Mouse (Mus musculus): ENCODE data around the gene Tmem120b. TPM values are rescaled to one million over a fixed set of nuclear protein-coding genes. Genes with fewer than 3 reads are reported as not detected.

The Tmem120b gene
- total RNA-seq, 2 experiments from 2014 or later, result 24.0 to 25.9 TPM

- DNase-seq (ENCODE audit: low spot score in 2 of 2), result no peak
Observed at GRCm38 (mm10) chr5:123088784-123089183, 20.6 kb downstream of the Tmem120b start.

- no peak for DNase-seq (ENCODE audit: low spot score in 2 of 2)
Observed at GRCm38 (mm10) chr5:123090560-123091306, 22.5 kb downstream of the Tmem120b start.

DNA sequence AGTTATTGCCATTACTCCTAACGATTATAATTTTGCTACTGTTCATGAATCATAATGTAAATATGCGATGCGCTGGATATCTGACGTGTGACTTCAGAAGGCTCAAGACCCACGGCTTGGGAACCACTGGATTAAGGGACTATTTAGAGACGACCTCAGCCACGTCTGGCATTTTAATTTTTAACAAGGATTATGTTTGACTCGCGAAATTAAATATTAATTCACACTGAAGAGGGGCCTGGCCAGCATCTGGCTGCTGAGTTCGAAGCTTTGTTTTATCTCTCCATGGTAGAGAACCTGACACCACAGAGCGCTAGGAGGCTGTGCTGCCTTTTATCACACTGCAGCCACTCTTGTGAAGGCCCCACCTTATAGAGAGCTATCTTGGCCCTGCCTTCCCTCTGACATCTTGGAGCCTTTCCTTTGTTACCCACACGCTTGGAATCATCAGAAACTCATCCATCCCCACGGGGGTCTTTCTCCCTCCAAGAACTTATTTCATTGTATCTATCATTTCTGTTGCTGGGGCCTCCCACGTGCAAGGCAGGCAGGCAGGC lies 24.9 kb downstream of the Tmem120b start:
- no peak for DNase-seq (ENCODE audit: low spot score in 2 of 2)

DNA sequence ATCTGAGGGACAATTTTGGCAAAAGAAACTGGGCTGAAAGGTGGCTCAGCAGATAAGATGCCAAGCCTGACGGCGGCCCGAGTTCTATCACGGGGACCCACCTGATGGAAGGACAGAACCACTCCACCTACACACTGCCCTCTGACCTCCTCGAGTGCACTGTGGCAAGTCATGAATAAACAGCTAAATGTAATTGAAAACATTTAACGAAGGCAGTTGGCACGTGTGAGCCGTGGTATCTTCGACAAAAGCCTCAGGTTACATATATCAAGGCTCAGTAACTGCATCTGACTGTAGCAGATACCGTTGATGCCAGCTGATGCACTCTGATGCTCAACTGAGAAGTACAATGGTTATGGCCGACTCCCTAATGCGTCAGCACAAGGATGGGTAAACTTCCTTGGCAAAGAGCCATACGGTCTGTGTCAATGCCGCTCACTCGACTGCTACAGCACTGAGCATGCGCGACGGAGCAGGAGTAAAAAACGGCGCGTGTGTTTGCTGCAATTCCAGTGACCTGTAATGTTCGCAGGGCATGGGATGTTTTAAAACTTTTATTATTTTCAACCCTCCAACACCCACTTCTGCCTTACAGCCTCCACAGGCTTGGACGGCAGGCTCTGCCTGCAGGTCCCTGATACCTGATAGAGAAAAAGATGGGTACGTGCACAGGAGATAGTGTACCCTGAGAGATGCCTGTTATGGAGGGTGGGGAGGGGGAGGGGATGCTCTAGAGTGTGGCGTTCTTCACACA lies 26.2 kb downstream of the Tmem120b start:
- DNase-seq (ENCODE audit: low spot score in 2 of 2), result no peak

DNA sequence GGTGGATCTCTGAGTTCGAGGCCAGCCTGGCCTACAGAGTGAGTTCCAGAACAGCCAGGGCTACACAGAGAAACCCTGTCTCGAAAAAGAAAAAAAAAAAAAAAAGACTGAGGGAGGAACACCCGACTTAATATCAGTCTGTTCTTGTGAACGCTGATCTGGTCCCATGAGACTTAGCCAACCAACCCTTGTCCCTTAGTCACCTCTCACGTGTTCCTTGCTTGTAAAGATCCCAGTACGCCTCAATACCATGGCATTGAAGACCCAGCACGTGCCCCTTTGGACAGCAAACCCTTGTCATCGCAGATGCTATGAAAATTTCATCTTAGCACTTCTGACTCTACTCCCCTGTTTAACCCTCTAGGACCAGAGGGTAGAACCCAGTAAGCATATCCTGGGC lies 28.1 kb downstream of the Tmem120b start:
- DNase-seq (ENCODE audit: low spot score in 2 of 2), result no peak

- no peak for DNase-seq (ENCODE audit: low spot score in 2 of 2)
Observed at GRCm38 (mm10) chr5:123098487-123098886, 30.3 kb downstream of the Tmem120b start.

GRCm38 (mm10) chr5:123102376-123102775 lies 34.2 kb downstream of the Tmem120b start:
- DNase-seq (ENCODE audit: low spot score in 2 of 2), result no peak

- no peak for DNase-seq (ENCODE audit: low spot score in 2 of 2)
Observed at GRCm38 (mm10) chr5:123103556-123103955, 35.3 kb downstream of the Tmem120b start.

DNA sequence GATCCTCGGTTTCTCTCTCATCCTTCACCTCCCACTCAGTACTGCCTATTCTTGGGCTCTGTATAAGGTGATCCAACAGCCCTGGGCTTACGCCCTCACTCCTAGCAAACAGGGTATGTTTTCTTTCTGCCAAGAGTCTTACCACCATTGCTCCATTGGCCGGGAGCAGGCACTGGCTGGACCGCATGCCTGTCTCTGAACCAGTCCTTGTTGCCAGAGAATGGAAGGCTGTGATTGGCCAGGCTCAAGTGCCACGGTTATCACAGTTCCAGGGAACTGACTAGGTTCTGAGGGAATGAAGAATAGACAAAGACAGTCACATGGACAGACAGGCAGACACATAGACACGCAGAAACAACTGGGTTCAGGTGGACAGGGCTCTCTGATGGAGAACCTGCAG lies 36.6 kb downstream of the Tmem120b start:
- no peak for DNase-seq (ENCODE audit: low spot score in 2 of 2)

- DNase-seq (ENCODE audit: low spot score in 2 of 2), result no peak
Observed at GRCm38 (mm10) chr5:123109452-123110203, 41.4 kb downstream of the Tmem120b start.

GRCm38 (mm10) chr5:123110296-123110721 lies 42.1 kb downstream of the Tmem120b start:
- DNase-seq (ENCODE audit: low spot score in 2 of 2), result no peak

GRCm38 (mm10) chr5:123114109-123114508 lies 45.9 kb downstream of the Tmem120b start:
- no peak for DNase-seq (ENCODE audit: low spot score in 2 of 2)

DNA sequence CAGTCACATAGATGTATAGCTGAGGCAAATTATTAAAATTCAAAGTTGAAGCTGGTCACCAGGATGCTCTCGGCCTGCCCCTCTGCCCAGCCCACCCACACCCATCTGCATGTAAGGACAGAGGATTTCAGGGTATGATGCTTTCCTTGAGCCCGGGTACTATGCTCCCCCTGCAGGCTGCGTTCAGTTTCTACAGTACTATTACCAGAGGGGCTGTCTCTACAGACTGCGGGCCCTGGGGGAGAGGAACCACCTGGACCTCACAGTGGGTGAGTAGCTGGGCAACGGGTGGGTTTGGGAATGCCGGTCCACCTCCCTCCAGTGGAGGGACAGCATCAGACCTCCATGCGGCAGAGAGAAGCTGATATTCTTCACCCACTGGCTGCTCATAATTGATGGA lies 46.7 kb downstream of the Tmem120b start:
- peak in 1 of 2 experiments; percentile 48 for DNase-seq (ENCODE audit: low spot score in 2 of 2)

DNA sequence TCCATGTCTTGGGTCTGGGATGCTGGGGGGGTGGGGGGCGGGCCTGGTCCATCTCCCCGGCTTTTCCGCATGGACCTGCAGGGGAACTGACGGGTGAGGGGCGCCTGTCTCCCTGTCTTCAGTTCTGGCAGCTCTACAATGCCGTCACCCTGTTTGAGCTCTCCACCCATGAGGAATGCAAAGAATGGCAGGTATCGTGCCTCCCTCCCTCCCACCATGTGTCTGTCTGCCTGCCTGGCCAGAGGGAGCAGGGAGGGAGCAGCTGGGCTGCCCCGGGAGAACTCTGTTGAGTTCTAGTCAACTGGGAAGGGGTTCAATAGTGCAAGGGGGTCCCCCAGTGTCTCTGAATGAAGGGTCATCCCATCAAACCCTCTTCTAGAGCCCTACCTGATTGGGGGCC lies 47.9 kb downstream of the Tmem120b start:
- DNase-seq (ENCODE audit: low spot score in 2 of 2), result no peak

DNA sequence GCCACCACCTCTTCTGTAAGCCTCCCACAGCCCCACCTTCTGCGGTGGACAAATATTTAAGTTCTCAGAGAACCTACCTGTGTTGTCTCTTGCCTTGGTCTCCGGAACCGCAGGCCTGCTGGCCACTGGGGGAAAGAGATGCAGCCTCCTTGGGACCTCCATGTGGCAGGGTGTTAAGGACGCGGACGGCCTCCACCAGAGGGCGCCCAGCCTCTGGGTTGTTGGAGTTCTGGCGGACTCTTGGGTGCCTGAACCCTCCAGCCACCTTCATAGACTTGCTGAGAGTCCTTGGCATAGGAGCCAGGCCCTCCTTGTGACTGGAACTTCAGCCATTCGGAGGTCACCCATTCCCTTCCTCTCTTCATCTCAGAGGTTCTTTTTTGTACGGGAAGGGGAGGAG lies 49.0 kb downstream of the Tmem120b start:
- peak; percentile 70 to 77 for DNase-seq (ENCODE audit: low spot score in 2 of 2)

DNA sequence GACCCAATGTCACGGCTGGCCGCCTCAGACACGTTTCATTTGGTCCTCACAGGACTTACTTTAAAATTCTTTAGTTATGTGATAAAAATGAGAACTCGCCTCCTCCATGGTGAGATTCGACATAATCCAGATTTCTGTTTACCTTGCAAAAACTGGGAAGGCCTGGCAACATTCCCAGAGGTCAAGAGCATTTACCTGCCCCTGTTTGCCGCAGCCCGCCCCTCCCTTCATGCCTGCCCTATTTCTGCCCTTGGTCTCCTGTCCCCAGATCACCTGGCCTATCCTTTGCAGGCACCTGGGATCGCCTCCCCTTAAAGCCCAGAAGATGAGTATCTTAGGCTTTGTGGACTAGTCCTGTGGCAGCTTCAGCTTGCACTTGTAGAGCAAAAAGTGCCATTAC lies 49.6 kb downstream of the Tmem120b start:
- no peak for DNase-seq (ENCODE audit: low spot score in 2 of 2)

GRCm38 (mm10) chr5:123118826-123119225 lies 50.6 kb downstream of the Tmem120b start:
- DNase-seq (ENCODE audit: low spot score in 2 of 2), result no peak

DNA sequence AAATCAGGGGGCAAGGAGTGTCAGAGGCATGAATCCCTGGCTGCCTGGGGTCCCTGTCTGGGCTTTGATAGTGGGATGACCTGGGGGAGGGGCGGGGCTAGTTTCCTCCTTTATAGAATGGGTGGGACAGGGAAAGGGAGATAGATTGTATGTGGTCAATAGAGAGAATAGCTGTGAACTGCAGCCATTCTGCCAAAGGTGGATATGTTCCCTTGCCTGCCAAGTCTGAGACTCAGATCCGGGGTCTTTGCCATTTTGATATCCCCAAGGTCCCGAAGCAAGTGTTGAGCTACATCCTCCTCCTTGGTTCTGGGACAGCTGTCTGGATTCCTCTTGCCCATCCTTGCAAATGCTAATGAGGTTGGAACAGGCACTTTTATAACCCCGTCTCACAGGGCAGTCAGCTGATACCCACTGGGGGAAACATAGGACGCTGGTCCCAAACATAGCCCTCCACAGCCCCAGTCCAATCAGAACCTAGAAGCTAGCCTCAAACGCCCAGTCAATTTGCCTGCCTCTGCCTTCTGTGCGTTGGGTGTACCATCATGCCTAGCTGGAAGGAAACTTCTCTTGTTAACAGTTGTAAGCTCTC lies 52.5 kb downstream of the Tmem120b start:
- peak in 1 of 2 experiments; percentile 10 for DNase-seq (ENCODE audit: low spot score in 2 of 2)

DNA sequence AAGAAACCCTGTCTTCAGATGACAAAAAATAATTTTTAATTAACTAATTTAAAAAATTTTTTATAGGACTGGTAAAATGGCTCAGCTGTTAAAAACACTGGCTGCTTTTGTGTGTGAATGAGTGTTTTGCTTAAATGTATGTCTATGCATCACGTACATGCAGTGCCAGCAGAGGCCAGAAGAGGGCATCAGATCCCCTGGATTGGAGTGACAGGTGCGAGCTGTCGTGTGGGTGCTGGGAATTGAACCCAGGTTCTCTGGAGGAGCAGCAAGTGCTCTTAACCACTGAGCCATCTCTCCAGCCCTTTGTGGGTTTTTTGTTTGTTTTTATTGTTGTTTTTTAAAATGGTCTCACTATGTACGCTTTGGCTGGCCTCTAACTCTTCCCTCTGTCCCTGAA lies 54.0 kb downstream of the Tmem120b start:
- no peak for DNase-seq (ENCODE audit: low spot score in 2 of 2)

- no peak for DNase-seq (ENCODE audit: low spot score in 2 of 2)
Observed at GRCm38 (mm10) chr5:123125105-123125504, 56.9 kb downstream of the Tmem120b start.

Measured in gastrocnemius, postnatal 4 days (tissue).